Mouse (Mus musculus) limb, embryonic 15.5 days (tissue): ENCODE measurements around the gene Rdh11. TPM values are rescaled to one million over a fixed set of nuclear protein-coding genes. Genes with fewer than 3 reads are reported as not detected.

ENCODE experiments used
- ATAC-seq: fragments of 200-750 bp; cut with Nextera tagmentation; 2 replicates; pipeline ENCODE4 v1.8.0; 2017; ENCODE audit warnings: low read depth, moderate TSS enrichment; ENCODE audit not compliant: insufficient number of reproducible peaks, low FRiP score, low TSS enrichment
- H3K27ac ChIP-seq: fragments of 300-500 bp; sonication (generic); 2 replicates; pipeline ENCODE4 v1.5.1; 2015; ENCODE audit warnings: moderate library complexity, mild to moderate bottlenecking, inconsistent platforms
- H3K27me3 ChIP-seq: fragments of 300-500 bp; sonication (generic); 2 replicates; pipeline ENCODE4 v1.6.1; 2015; ENCODE audit warnings: inconsistent platforms
- H3K36me3 ChIP-seq: fragments of 300-500 bp; sonication (generic); 2 replicates; pipeline ENCODE4 v1.6.1; 2015; ENCODE audit warnings: inconsistent platforms
- H3K4me1 ChIP-seq: fragments of 300-500 bp; sonication (generic); 2 replicates; pipeline ENCODE4 v1.6.1; 2015; ENCODE audit warnings: inconsistent platforms
- H3K4me2 ChIP-seq: fragments of 300-500 bp; sonication (generic); 2 replicates; pipeline ENCODE4 v1.6.1; 2015; ENCODE audit warnings: mild to moderate bottlenecking, inconsistent platforms
- H3K4me3 ChIP-seq: fragments of 300-500 bp; sonication (generic); 2 replicates; pipeline ENCODE4 v1.5.1; 2015; ENCODE audit warnings: mild to moderate bottlenecking, inconsistent platforms
- H3K9ac ChIP-seq: fragments of 300-500 bp; sonication (generic); 2 replicates; pipeline ENCODE4 v1.6.1; 2015; ENCODE audit warnings: inconsistent platforms
- H3K9me3 ChIP-seq: fragments of 300-500 bp; sonication (generic); 2 replicates; pipeline ENCODE4 v1.6.1; 2016; ENCODE audit warnings: inconsistent platforms
- WGBS: fragments of 180-500 bp; shearing (Covaris S2); methylation state at CpG from one replicate; pipeline ENCODE4 v1.1.7; 2015; 5-methylcytosine and 5-hydroxymethylcytosine counted together
- polyA plus RNA-seq: library from polyadenylated mRNA; unstranded; fragments of >200 nt; fragmentation: Nextera tagmentation; extraction: Ambion mirVana; gene quantifications from 2 replicates; pipeline ENCODE4 v1.2.1, GENCODE M21; 2015

The Rdh11 gene
- polyA plus RNA-seq, 1 experiment from 2014 or later = 26.6 TPM

GRCm38 (mm10) chr12:79175998-79176397, 16.1 kb downstream of the Rdh11 start:
- 94% methylated on average over 5 of the region's 5 CpGs for WGBS
- ATAC-seq = no peak
- Histone ChIP-seq H3K27me3 (no peaks in the 10 kb centered on the region), H3K9ac (no peak overlapping the region), H3K4me3 (no peak overlapping the region), H3K36me3 (peaks cover 42% of the 10 kb centered on the region), H3K4me2 (no peak overlapping the region), H3K4me1 (peaks cover 6% of the 10 kb centered on the region), H3K27ac (no peak overlapping the region), H3K9me3 (no peaks in the 10 kb centered on the region)

- no peak overlapping the region for H3K4me3 ChIP-seq
- no peaks in the 10 kb centered on the region for H3K27me3 ChIP-seq
- WGBS = 89% methylated on average over 5 of the region's 5 CpGs
- H3K36me3 ChIP-seq = peaks cover 37% of the 10 kb centered on the region
- no peak overlapping the region for H3K9ac ChIP-seq
- H3K4me2 ChIP-seq = no peak overlapping the region
- peaks cover 9% of the 10 kb centered on the region for H3K4me1 ChIP-seq
- ATAC-seq = no peak
- H3K9me3 ChIP-seq = no peaks in the 10 kb centered on the region
- no peak overlapping the region for H3K27ac ChIP-seq
These were observed 18.4 kb downstream of the Rdh11 start for GRCm38 (mm10) chr12:79173721-79174120.

GRCm38 (mm10) chr12:79172019-79172941, 19.8 kb downstream of the Rdh11 start, which contains the start of gene Vti1b:
Vti1b (minus strand) TSS chr12:79172667.
- Histone ChIP-seq H3K4me3 (peak within 1 kb of the TSS; percentile 100), H3K36me3 (peaks cover 29% of the 10 kb centered on the region), H3K27me3 (no peaks in the 10 kb centered on the region), H3K9ac (peak within 1 kb of the TSS; percentile 89), H3K4me2 (peak within 1 kb of the TSS; percentile 61), H3K4me1 (peaks cover 9% of the 10 kb centered on the region), H3K27ac (peak within 1 kb of the TSS; percentile 94), H3K9me3 (no peaks in the 10 kb centered on the region)
- peak; percentile 95 for ATAC-seq
- under 1% methylated on average over 72 of the region's 73 CpGs for WGBS

- peaks cover 22% of the 10 kb centered on the region for H3K36me3 ChIP-seq
- peak overlapping the region; percentile 100 for H3K4me3 ChIP-seq
- WGBS = 28% methylated on average over 12 of the region's 12 CpGs
- H3K27ac ChIP-seq = 0 out of 2 replicates have a peak overlapping the region, but pooled peaks have one; percentile 94
- peak overlapping the region; percentile 61 for H3K4me2 ChIP-seq
- no peaks in the 10 kb centered on the region for H3K27me3 ChIP-seq
- no peaks in the 10 kb centered on the region for H3K9me3 ChIP-seq
- peak overlapping the region; percentile 89 for H3K9ac ChIP-seq
- peaks cover 9% of the 10 kb centered on the region for H3K4me1 ChIP-seq
- ATAC-seq = no peak
These were observed 20.7 kb downstream of the Rdh11 start for GRCm38 (mm10) chr12:79171269-79171995.

- peaks cover 22% of the 10 kb centered on the region for H3K36me3 ChIP-seq
- no peak overlapping the region for H3K4me3 ChIP-seq
- H3K9me3 ChIP-seq = no peaks in the 10 kb centered on the region
- no peak overlapping the region for H3K9ac ChIP-seq
- no peak overlapping the region for H3K27ac ChIP-seq
- no peak for ATAC-seq
- 68% methylated on average over 3 of the region's 3 CpGs for WGBS
- peaks cover 9% of the 10 kb centered on the region for H3K4me1 ChIP-seq
- H3K27me3 ChIP-seq = no peaks in the 10 kb centered on the region
- H3K4me2 ChIP-seq = no peak overlapping the region
These were observed 21.7 kb downstream of the Rdh11 start for GRCm38 (mm10) chr12:79170421-79170820.

GRCm38 (mm10) chr12:79169173-79169572, 22.9 kb downstream of the Rdh11 start:
- Histone ChIP-seq H3K4me2 (no peak overlapping the region), H3K27ac (no peak overlapping the region), H3K4me3 (no peak overlapping the region), H3K36me3 (peaks cover 24% of the 10 kb centered on the region), H3K27me3 (no peaks in the 10 kb centered on the region), H3K9ac (no peak overlapping the region), H3K9me3 (no peaks in the 10 kb centered on the region), H3K4me1 (peaks cover 9% of the 10 kb centered on the region)
- ATAC-seq = no peak

- peaks cover 74% of the 10 kb centered on the region for H3K36me3 ChIP-seq
- H3K4me2 ChIP-seq = no peak overlapping the region
- H3K4me1 ChIP-seq = no peaks in the 10 kb centered on the region
- H3K27me3 ChIP-seq = no peaks in the 10 kb centered on the region
- no peak overlapping the region for H3K4me3 ChIP-seq
- H3K9ac ChIP-seq = no peak overlapping the region
- ATAC-seq = no peak
- 86% methylated on average over 3 of the region's 3 CpGs for WGBS
- H3K27ac ChIP-seq = no peak overlapping the region
- H3K9me3 ChIP-seq = no peaks in the 10 kb centered on the region
These were observed 29.2 kb downstream of the Rdh11 start for GRCm38 (mm10) chr12:79162876-79163275.

- no peaks in the 10 kb centered on the region for H3K27me3 ChIP-seq
- no peak for ATAC-seq
- WGBS = 90% methylated on average over 6 of the region's 6 CpGs
- no peak overlapping the region for H3K4me3 ChIP-seq
- H3K36me3 ChIP-seq = peaks cover 6% of the 10 kb centered on the region; the same call in 1 of the 2 replicates
- H3K27ac ChIP-seq = no peak overlapping the region
- no peaks in the 10 kb centered on the region for H3K9me3 ChIP-seq
- no peak overlapping the region for H3K4me2 ChIP-seq
- no peaks in the 10 kb centered on the region for H3K4me1 ChIP-seq
- H3K9ac ChIP-seq = no peak overlapping the region
These were observed 42.4 kb downstream of the Rdh11 start for GRCm38 (mm10) chr12:79149653-79150052.

GRCm38 (mm10) chr12:79141384-79141783, 50.7 kb downstream of the Rdh11 start:
- Histone ChIP-seq H3K4me1 (no peaks in the 10 kb centered on the region), H3K27me3 (no peaks in the 10 kb centered on the region), H3K4me2 (no peak overlapping the region), H3K27ac (no peak overlapping the region), H3K9me3 (no peaks in the 10 kb centered on the region), H3K4me3 (no peak overlapping the region), H3K36me3 (no peaks in the 10 kb centered on the region), H3K9ac (no peak overlapping the region)
- no peak for ATAC-seq

- Histone ChIP-seq H3K4me1 (no peaks in the 10 kb centered on the region), H3K9me3 (no peaks in the 10 kb centered on the region), H3K27ac (no peak overlapping the region), H3K4me3 (no peak overlapping the region), H3K9ac (no peak overlapping the region), H3K36me3 (no peaks in the 10 kb centered on the region), H3K4me2 (no peak overlapping the region), H3K27me3 (no peaks in the 10 kb centered on the region)
- 84% methylated on average over 2 of the region's 2 CpGs for WGBS
- no peak for ATAC-seq
These were observed 51.3 kb downstream of the Rdh11 start for GRCm38 (mm10) chr12:79140811-79141210.

GRCm38 (mm10) chr12:79139417-79139816, 52.7 kb downstream of the Rdh11 start:
- no peak overlapping the region for H3K27ac ChIP-seq
- H3K4me3 ChIP-seq = no peak overlapping the region
- H3K9ac ChIP-seq = no peak overlapping the region
- H3K27me3 ChIP-seq = no peaks in the 10 kb centered on the region
- no peaks in the 10 kb centered on the region for H3K4me1 ChIP-seq
- no peak overlapping the region for H3K4me2 ChIP-seq
- no peaks in the 10 kb centered on the region for H3K36me3 ChIP-seq
- no peaks in the 10 kb centered on the region for H3K9me3 ChIP-seq
- ATAC-seq = no peak
- WGBS = 43% methylated on average over 1 of the region's 1 CpGs

GRCm38 (mm10) chr12:79138999-79139398, 53.1 kb downstream of the Rdh11 start:
- no peak overlapping the region for H3K27ac ChIP-seq
- ATAC-seq = no peak
- H3K9me3 ChIP-seq = no peaks in the 10 kb centered on the region
- H3K4me3 ChIP-seq = no peak overlapping the region
- H3K9ac ChIP-seq = no peak overlapping the region
- no peaks in the 10 kb centered on the region for H3K4me1 ChIP-seq
- H3K27me3 ChIP-seq = no peaks in the 10 kb centered on the region
- H3K4me2 ChIP-seq = no peak overlapping the region
- H3K36me3 ChIP-seq = no peaks in the 10 kb centered on the region
